Mouse (Mus musculus): ENCODE measurements around the gene Mthfd1.

DNA sequence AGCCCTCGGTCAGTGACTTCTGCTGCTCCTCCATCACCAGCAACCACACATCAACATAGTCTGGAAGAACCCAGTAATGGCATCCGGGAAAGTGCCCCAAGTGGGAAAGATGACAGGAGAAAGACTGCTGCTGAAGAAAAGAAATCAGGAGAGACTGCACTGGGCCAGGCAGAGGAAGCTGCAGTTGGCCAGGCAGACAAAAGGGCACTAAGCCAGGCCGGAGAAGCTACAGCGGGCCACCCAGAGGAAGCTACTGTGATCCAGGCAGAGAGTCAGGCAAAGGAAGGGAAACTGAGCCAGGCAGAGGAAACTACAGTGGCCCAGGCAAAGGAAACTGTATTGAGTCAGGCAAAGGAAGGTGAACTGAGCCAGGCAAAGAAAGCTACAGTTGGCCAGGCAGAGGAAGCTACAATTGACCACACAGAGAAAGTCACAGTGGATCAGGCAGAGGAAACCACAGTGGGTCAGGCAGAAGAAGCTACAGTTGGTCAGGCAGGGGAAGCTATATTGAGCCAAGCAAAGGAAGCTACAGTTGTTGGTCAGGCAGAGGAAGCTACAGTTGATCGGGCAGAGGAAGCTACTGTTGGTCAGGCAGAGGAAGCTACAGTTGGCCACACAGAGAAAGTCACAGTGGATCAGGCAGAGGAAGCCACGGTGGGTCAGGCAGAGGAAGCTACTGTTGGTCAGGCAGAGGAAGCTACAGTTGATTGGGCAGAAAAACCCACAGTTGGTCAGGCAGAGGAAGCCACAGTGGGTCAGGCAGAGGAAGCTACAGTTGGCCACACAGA is 73.7 kb downstream of the Mthfd1 start:
- TF ChIP-seq EP300 (IDR thresholded peaks at IDR 0.05) = no peak
- no peak for TF ChIP-seq CTCF (IDR thresholded peaks at IDR 0.05)

All from lung, postnatal 0 days (tissue).